Mouse (Mus musculus): Measurements from ENCODE around the gene Slit3.

Slit3 gene

DNA sequence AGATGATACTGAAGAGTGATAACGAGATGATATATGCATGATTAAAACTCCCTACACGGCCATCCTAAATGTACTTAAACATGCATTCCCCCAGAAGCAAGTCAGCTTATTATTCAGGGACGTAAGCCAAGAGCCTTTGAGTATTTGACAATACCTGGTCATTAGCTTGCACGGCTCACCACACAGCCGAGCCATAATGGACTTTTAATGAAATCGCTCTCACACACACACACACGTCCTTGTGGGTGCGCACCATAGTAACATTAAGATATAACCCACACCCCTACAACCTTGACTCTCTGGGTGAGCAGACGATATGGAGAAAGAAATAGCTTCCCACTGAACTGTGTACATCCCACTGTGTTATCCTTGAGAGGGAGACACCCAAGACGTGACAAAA lies 82.6 kb downstream of the Slit3 start:
- no peak for DNase-seq

DNA sequence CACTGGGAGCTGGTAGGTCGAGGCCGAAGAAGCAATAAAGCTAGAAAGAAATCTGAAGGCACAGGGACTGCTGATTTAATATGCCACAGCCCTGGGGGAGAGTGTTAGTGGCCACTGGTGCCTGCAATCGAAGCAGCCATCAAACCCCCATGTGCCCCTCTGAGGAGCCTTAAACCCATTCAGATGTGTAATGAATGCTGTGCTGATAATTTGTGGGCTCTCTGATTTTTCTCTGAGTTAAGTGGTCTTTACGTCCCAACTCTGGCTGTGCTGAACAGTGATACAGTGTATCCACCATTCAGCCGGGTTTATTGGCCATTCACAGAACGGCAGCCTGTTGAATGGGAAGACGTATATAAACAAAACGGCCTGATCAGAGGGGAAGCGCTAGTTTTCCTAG lies 83.1 kb downstream of the Slit3 start:
- DNase-seq: no peak

GRCm38 (mm10) chr11:35210728-35211682 lies 90.0 kb downstream of the Slit3 start:
- DNase-seq: no peak

- DNase-seq: no peak
Observed at GRCm38 (mm10) chr11:35224025-35224424, 103.0 kb downstream of the Slit3 start.

- peak; percentile 84 to 87 for DNase-seq
Observed at GRCm38 (mm10) chr11:35231361-35232090, 110.5 kb downstream of the Slit3 start.

DNA sequence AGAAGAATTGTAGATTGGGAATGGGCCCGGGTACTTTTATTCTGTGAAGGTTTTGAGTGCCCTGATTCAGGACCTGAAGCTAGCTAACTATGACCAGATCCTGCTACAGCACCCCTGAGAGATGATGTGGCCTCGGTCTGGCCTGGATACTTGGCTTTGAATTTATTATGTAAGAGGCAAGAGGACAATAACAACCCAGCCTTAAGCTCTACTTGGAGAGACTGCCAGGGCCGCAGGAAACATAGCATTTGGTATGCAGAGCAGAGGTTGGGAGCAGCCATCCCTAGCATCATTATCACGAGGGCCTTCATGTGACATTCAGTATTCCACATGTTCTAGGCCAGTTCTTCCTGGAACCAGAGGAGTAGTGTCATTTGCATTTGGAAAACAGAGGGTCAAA lies 111.3 kb downstream of the Slit3 start:
- DNase-seq: peak in 1 of 2 experiments; percentile 36

DNA sequence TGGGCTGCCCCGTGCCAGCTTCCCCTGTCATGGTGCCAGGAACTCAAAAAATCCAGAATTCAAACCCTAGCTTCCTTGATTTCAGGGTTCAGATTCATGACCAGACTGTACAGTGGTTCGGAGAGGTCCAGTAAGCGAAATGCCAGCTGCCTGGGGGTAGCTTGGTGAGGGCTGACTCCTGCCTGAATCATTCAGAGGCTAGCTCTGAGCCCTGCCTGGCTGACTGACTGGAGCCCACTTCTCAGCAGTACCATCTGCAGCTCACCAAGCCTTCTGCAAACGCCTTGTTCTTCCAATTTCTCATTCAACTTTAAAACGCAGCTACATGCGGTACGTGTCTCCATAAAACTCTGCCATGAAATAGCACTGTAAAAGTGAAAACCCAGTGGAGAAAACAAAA lies 120.4 kb downstream of the Slit3 start:
- DNase-seq: peak; percentile 42 to 63

GRCm38 (mm10) chr11:35243597-35243996 lies 122.6 kb downstream of the Slit3 start:
- no peak for DNase-seq

- peak; percentile 80 to 87 for DNase-seq
Observed at GRCm38 (mm10) chr11:35244526-35244925, 123.5 kb downstream of the Slit3 start.

DNA sequence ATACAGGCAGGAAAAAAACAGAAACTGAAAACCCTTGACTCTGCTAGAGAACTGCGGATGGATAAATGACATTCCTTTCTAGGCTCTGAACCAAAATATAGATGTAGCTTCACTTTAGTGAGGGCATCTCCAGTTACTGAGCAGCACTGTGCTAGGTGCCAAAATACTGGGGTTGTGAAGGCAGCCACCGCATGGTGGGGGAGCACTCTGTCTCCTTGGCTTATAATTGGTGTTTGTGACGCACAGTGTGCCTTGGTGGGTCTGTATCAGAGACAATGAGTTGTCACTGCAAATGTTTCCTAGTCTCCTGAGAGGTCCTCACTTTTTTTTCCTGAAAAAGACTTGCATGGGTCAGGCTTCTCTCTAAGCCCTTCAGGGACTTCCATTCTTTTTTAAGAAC lies 125.6 kb downstream of the Slit3 start:
- no peak for DNase-seq

- DNase-seq: peak in 1 of 2 experiments; percentile 14
Observed at GRCm38 (mm10) chr11:35248088-35248487, 127.1 kb downstream of the Slit3 start.

- DNase-seq: no peak
Observed at GRCm38 (mm10) chr11:35250871-35251418, 129.9 kb downstream of the Slit3 start.

GRCm38 (mm10) chr11:35251910-35252309 lies 130.9 kb downstream of the Slit3 start:
- no peak for DNase-seq

DNA sequence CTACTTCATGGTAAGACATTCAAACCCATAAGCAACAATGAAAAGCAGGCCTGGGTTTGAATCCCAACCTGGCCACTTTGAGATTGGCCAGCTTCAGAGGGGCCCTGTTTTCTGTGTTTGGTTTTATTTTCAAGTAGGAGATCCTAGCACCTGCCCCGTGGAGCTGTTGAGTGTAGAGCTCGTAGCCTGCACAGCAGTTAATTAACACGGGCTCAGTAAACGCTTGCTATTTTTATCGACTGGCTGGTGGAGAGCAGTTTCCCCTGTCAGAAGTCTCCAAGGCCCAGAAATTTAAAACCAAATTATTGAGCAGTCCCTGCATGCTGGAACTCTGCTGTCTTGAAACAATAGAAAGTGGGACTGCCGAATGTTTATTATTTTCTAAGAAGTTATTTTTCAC lies 136.3 kb downstream of the Slit3 start:
- no peak for DNase-seq

DNA sequence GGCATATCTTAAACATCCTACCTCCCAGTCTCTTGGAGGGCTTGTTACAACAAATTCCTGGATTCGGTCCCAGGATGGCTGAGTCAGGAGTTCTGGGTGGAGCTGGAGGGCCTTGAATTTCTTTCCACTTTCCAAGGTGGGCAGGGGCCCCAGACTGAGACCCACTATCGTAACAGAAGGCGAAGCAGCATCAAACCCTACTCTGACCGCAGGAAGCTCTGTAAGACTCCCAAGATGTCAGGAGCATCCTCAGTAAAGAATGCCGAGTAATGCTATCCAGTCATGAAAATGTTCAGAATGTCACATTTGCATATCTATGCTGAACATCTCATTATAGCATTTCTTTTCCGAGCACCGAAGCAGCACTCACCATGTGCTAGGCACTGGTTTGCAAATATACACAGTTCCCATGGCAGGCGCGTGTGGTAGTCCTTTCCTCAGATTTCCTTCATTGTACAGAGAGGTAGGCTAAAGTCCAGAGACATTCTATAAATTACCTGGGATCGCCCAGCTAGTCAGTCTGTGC lies 140.6 kb downstream of the Slit3 start:
- no peak for DNase-seq

- DNase-seq: peak; percentile 52 to 56
Observed at GRCm38 (mm10) chr11:35262289-35262941, 141.4 kb downstream of the Slit3 start.

DNA sequence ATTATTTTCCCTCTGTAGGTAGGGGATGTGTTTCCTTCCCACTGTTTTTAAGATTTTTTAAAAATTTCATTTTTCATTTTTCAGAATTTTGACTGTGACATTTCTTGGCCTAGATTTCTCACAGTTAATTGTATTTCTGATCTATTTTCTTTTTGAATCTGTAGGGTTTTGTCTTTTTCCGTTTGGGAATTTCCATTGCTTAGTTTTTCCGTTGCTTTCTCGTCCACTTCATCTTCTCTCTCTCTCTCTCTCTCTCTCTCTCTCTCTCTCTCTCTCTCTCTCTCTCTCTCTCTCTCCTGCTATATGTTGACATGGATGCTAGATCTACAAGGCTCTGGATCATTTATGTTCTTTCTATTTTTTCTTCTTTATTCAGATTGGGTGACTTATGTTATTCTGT lies 143.7 kb downstream of the Slit3 start:
- no peak for DNase-seq

DNA sequence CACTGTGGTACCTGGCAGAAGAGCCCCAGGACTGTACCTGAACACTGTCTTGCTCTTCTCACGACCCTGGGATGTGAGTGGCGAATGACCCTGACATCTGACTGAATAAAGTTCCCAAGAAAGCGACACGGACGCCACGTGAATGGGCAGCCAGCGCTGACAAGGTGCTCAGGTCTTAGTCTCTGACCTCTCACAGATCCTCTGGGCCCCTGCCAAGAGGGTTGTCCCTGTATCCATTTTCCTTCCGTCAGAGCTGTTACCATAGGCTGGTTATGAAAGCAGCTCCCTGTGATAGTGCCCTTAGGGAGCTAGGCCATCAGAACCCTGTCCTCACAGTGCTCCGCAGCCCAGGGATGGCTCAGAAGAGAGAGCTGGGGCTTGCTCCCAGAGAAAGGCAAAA lies 149.4 kb downstream of the Slit3 start:
- DNase-seq: peak in 1 of 2 experiments; percentile 38

- no peak for DNase-seq
Observed at GRCm38 (mm10) chr11:35273416-35273815, 152.4 kb downstream of the Slit3 start.

- DNase-seq: no peak
Observed at GRCm38 (mm10) chr11:35274036-35274435, 153.0 kb downstream of the Slit3 start.

- DNase-seq: peak in 1 of 2 experiments; percentile 67
Observed at GRCm38 (mm10) chr11:35275300-35275699, 154.3 kb downstream of the Slit3 start.

DNA sequence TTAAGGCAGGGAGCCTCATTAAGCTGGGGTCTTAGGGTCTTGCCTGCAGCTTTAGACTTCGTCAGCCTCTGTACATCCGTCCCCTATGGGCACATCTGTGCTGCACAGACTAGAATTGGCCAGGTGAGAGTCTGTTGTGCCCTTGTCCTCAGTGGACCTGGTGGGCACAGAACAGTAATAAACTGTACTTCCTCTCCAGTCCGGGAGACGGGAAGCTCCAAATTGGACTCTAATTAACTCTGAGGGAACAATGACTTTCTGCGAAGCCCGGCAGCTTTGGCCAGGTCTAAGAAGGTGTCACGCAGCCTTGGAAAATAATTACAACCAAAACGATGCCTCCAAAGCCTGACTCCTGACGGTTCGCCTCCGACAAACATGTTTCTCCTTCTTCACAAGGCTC lies 155.0 kb downstream of the Slit3 start:
- DNase-seq: no peak
